Mouse (Mus musculus) heart, embryonic 14.5 days (tissue): Measurements from ENCODE around the gene Slc30a3. TPM values are rescaled to one million over a fixed set of nuclear protein-coding genes. Genes with fewer than 3 reads are reported as not detected.
A peak's percentile ranks its signal among the peaks of the same experiment; 100 is the strongest.

ENCODE experiments used
- ATAC-seq: fragments of 200-750 bp; cut with Nextera tagmentation; 2 replicates; pipeline ENCODE4 v1.8.0; 2017; ENCODE audit warnings: low read depth, moderate TSS enrichment; ENCODE audit not compliant: insufficient number of reproducible peaks, insufficient read depth, low FRiP score
- H3K27ac ChIP-seq, 2 experiments: fragments of 200-500 bp in 1 of 2; fragments of 300-500 bp in 1 of 2; sonication (generic) in 1 of 2; replicated peaks in 1 of 2; 2 replicates each; pipeline ENCODE4 v1.5.1; 2012 to 2014; ENCODE audit warnings: low read depth in 2 of 2, low read length in 2 of 2, control low read depth in 1 of 2, mild to moderate bottlenecking in 1 of 2, mixed read lengths in 1 of 2; ENCODE audit not compliant: control insufficient read depth in 1 of 2, insufficient read depth in 1 of 2
- H3K27me3 ChIP-seq: fragments of 300-500 bp; sonication (generic); 2 replicates; pipeline ENCODE4 v1.6.1; 2014; ENCODE audit warnings: mild to moderate bottlenecking, low read length, control low read depth; ENCODE audit not compliant: control insufficient read depth, insufficient read depth
- H3K36me3 ChIP-seq: fragments of 300-500 bp; sonication (generic); 2 replicates; pipeline ENCODE4 v1.6.1; 2014; ENCODE audit warnings: mild to moderate bottlenecking, control low read depth, low read length, mixed read lengths; ENCODE audit not compliant: control insufficient read depth, insufficient read depth
- H3K4me1 ChIP-seq, 2 experiments: fragments of 200-500 bp in 1 of 2; fragments of 300-500 bp in 1 of 2; sonication (generic) in 1 of 2; 2 replicates each; pipeline ENCODE4 v1.6.1; 2012 to 2014; ENCODE audit warnings: low read length in 2 of 2, control low read depth in 1 of 2, mixed read lengths in 1 of 2; ENCODE audit not compliant: control insufficient read depth in 2 of 2, insufficient read depth in 2 of 2
- H3K4me2 ChIP-seq: fragments of 300-500 bp; sonication (generic); 2 replicates; pipeline ENCODE4 v1.6.1; 2014; ENCODE audit warnings: mild to moderate bottlenecking, low read length
- H3K4me3 ChIP-seq, 2 experiments: fragments of 200-500 bp in 1 of 2; fragments of 300-500 bp in 1 of 2; sonication (generic) in 1 of 2; 2 replicates each; pipeline ENCODE4 v1.5.1; 2012 to 2014; ENCODE audit warnings: low read length in 2 of 2, mild to moderate bottlenecking in 2 of 2, control low read depth in 1 of 2, low read depth in 1 of 2, moderate library complexity in 1 of 2; ENCODE audit not compliant: control insufficient read depth in 1 of 2, insufficient read depth in 1 of 2
- H3K9ac ChIP-seq: fragments of 300-500 bp; sonication (generic); 2 replicates; pipeline ENCODE4 v1.6.1; 2014; ENCODE audit warnings: mild to moderate bottlenecking, low read length
- H3K9me3 ChIP-seq: fragments of 300-500 bp; sonication (generic); 2 replicates; pipeline ENCODE4 v1.6.1; 2016; ENCODE audit warnings: low read length, control low read depth; ENCODE audit not compliant: control insufficient read depth
- WGBS: fragments of 180-500 bp; shearing (Covaris S2); extraction: QIAGEN DNeasy Blood & Tissue Kit; methylation state at CpG from one replicate; pipeline ENCODE4 v1.1.7; 2014; 5-methylcytosine and 5-hydroxymethylcytosine counted together
- polyA plus RNA-seq: library from polyadenylated mRNA; unstranded; fragments of >200 nt; fragmentation: Nextera tagmentation; extraction: Ambion mirVana; gene quantifications from 2 replicates; pipeline ENCODE4 v1.2.1, GENCODE M21; 2014

The Slc30a3 gene
- 0.26 and 0.43 TPM in 2 replicates for polyA plus RNA-seq

- 87% methylated on average over 18 of the region's 18 CpGs for whole genome bisulfite sequencing
Measured at GRCm38 (mm10) chr5:31108000-31108490, at the start of gene Slc30a3. Gene Slc30a3, minus strand, starts transcription at chr5:31108237.

GRCm38 (mm10) chr5:31154152-31154553 is 46.1 kb upstream of the Slc30a3 start, which contains the start of gene Mpv17:
Gene Mpv17, minus strand, starts transcription at chr5:31154251.
- peak within 1 kb of the TSS; percentile 6 to 69; a peak in 3 of 4 replicates for H3K27ac ChIP-seq
- peak within 1 kb of the TSS; percentile 81 for H3K9ac ChIP-seq
- H3K4me2 ChIP-seq = peak within 1 kb of the TSS; percentile 94
- no peaks in the 10 kb centered on the region for H3K9me3 ChIP-seq
- peaks cover 5 to 12% of the 10 kb centered on the region in 2 experiments; a peak in 3 of 4 replicates for H3K4me1 ChIP-seq
- no peaks in the 10 kb centered on the region for H3K27me3 ChIP-seq
- under 1% methylated on average over 19 of the region's 19 CpGs for WGBS
- peak; percentile 87 for ATAC-seq
- peaks cover 47% of the 10 kb centered on the region for H3K36me3 ChIP-seq
- peak within 1 kb of the TSS; percentile 59 to 62 for H3K4me3 ChIP-seq

More at GRCm38 (mm10) chr5:31108000-31108490, at the start of gene Slc30a3:
- H3K9ac ChIP-seq = no peak within 1 kb of the TSS
- H3K4me1 ChIP-seq = no peaks in the 10 kb centered on the region
- ATAC-seq = no peak
- H3K27me3 ChIP-seq = peaks cover 5% of the 10 kb centered on the region; the same call in 1 of the 2 replicates
- no peak within 1 kb of the TSS for H3K27ac ChIP-seq
- no peak within 1 kb of the TSS for H3K4me3 ChIP-seq
- H3K9me3 ChIP-seq = no peaks in the 10 kb centered on the region
- no peak within 1 kb of the TSS for H3K4me2 ChIP-seq
- no peaks in the 10 kb centered on the region for H3K36me3 ChIP-seq

- ATAC-seq = no peak
- 22% methylated on average over 6 of the region's 6 CpGs for whole genome bisulfite sequencing
- Histone ChIP-seq H3K27me3 (no peaks in the 10 kb centered on the region), H3K36me3 (peaks cover 45% of the 10 kb centered on the region), H3K4me1 (peaks cover 5 to 12% of the 10 kb centered on the region in 2 experiments; a peak in 3 of 4 replicates), H3K9me3 (no peaks in the 10 kb centered on the region), H3K27ac (peak overlapping the region; percentile 6 to 69; a peak in 3 of 4 replicates), H3K4me2 (peak overlapping the region; percentile 94), H3K9ac (peak overlapping the region; percentile 81), H3K4me3 (peak overlapping the region; percentile 59 to 62)
Measured at GRCm38 (mm10) chr5:31153516-31154151, 45.6 kb upstream of the Slc30a3 start.

DNA sequence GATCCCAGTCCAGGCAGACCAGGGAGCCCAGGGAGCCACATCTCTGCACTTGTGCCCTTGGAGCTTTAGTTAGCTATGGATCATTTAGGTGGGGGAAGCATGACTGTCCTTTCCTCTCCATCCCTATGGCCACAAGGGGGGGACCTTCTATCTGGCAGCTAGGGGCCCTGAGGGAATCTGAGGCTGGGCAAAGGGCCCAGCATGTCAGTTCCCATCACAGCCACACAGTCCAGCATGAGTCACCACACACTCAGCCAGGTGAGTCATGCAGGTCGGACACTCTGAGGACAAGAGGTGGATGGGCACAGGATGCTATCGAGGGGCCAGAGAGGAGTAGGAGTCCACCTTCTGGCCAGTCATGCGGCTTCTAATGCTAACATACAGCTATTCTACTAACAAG is 43.7 kb upstream of the Slc30a3 start:
- no peak for ATAC-seq
- Histone ChIP-seq H3K27ac (no peak overlapping the region), H3K9me3 (no peaks in the 10 kb centered on the region), H3K4me3 (no peak overlapping the region), H3K27me3 (no peaks in the 10 kb centered on the region), H3K4me2 (no peak overlapping the region), H3K4me1 (peaks cover 5 to 12% of the 10 kb centered on the region in 2 experiments; a peak in 3 of 4 replicates), H3K9ac (peak overlapping the region; percentile 16; the same call in 1 of the 2 replicates), H3K36me3 (peaks cover 37% of the 10 kb centered on the region)
- WGBS = 55% methylated on average over 3 of the region's 3 CpGs

- no peak overlapping the region for H3K4me2 ChIP-seq
- peaks cover 39% of the 10 kb centered on the region for H3K36me3 ChIP-seq
- H3K27ac ChIP-seq = no peak overlapping the region
- ATAC-seq = no peak
- WGBS = 77% methylated on average over 4 of the region's 4 CpGs
- no peak overlapping the region for H3K4me3 ChIP-seq
- no peak overlapping the region for H3K9ac ChIP-seq
- H3K9me3 ChIP-seq = no peaks in the 10 kb centered on the region
- H3K4me1 ChIP-seq = peaks cover 5 to 12% of the 10 kb centered on the region in 2 experiments; a peak in 3 of 4 replicates
- H3K27me3 ChIP-seq = no peaks in the 10 kb centered on the region
Measured at GRCm38 (mm10) chr5:31149781-31150180, 41.7 kb upstream of the Slc30a3 start.

GRCm38 (mm10) chr5:31138968-31139425 is 31.0 kb upstream of the Slc30a3 start:
- no peaks in the 10 kb centered on the region for H3K9me3 ChIP-seq
- peak overlapping the region; percentile 32 to 36; a peak in 3 of 4 replicates for H3K4me3 ChIP-seq
- H3K9ac ChIP-seq = no peak overlapping the region
- H3K27me3 ChIP-seq = peaks cover 56% of the 10 kb centered on the region
- peaks cover 15 to 21% of the 10 kb centered on the region in 2 experiments; a peak in 3 of 4 replicates for H3K4me1 ChIP-seq
- peaks cover 18% of the 10 kb centered on the region for H3K36me3 ChIP-seq
- H3K4me2 ChIP-seq = peak overlapping the region; percentile 60
- 8% methylated on average over 9 of the region's 9 CpGs for WGBS
- no peak overlapping the region for H3K27ac ChIP-seq
- ATAC-seq = no peak

GRCm38 (mm10) chr5:31138241-31138967 is 30.4 kb upstream of the Slc30a3 start, which contains the start of gene Ucn:
Gene Ucn, minus strand, starts transcription at chr5:31138829.
- H3K27me3 ChIP-seq = peaks cover 59% of the 10 kb centered on the region
- ATAC-seq = 0 out of 2 replicates have a peak, but pooled peaks have one; percentile 8
- WGBS = 1% methylated on average over 51 of the region's 52 CpGs
- H3K4me3 ChIP-seq = peak within 1 kb of the TSS; percentile 32 to 36
- H3K27ac ChIP-seq = no peak within 1 kb of the TSS
- no peaks in the 10 kb centered on the region for H3K9me3 ChIP-seq
- H3K4me1 ChIP-seq = peaks cover 15 to 21% of the 10 kb centered on the region in 2 experiments; a peak in 3 of 4 replicates
- H3K4me2 ChIP-seq = peak within 1 kb of the TSS; percentile 60
- peaks cover 13% of the 10 kb centered on the region for H3K36me3 ChIP-seq
- H3K9ac ChIP-seq = no peak within 1 kb of the TSS
